Mouse (Mus musculus) midbrain, embryonic 10.5 days (tissue): ENCODE results near the gene Sepsecs. TPM values are rescaled to one million over a fixed set of nuclear protein-coding genes. Genes with fewer than 3 reads are reported as not detected.
A peak's percentile ranks its signal among the peaks of the same experiment; 100 is the strongest.

ENCODE experiments used
- DNase-seq: peaks from one replicate; pipeline ENCODE4 v3.0.0-alpha.2; 2017; ENCODE audit warnings: low spot score
- H3K27ac ChIP-seq: fragments of 300-500 bp; sonication (generic); replicated peaks from 2 replicates; pipeline ENCODE4 v1.5.1; 2016; ENCODE audit warnings: mild to moderate bottlenecking
- H3K27me3 ChIP-seq: fragments of 300-500 bp; sonication (generic); 2 replicates; pipeline ENCODE4 v1.6.1; 2016; ENCODE audit warnings: low read depth, mild to moderate bottlenecking; ENCODE audit not compliant: poor library complexity, severe bottlenecking
- H3K36me3 ChIP-seq: fragments of 300-500 bp; sonication (generic); 2 replicates; pipeline ENCODE4 v1.6.1; 2016; ENCODE audit warnings: mild to moderate bottlenecking, moderate library complexity
- H3K4me1 ChIP-seq: fragments of 300-500 bp; sonication (generic); 2 replicates; pipeline ENCODE4 v1.6.1; 2016
- H3K4me3 ChIP-seq: fragments of 300-500 bp; sonication (generic); 2 replicates; pipeline ENCODE4 v1.5.1; 2016; ENCODE audit warnings: mild to moderate bottlenecking, moderate library complexity
- H3K9me3 ChIP-seq: fragments of 300-500 bp; sonication (generic); replicated peaks from 2 replicates; pipeline ENCODE4 v1.6.1; 2016; ENCODE audit warnings: mild to moderate bottlenecking
- WGBS: fragments of 180-500 bp; shearing (Covaris S2); methylation state at CpG from one replicate; pipeline ENCODE4 v1.1.7; 2016; 5-methylcytosine and 5-hydroxymethylcytosine counted together
- polyA plus RNA-seq: library from polyadenylated mRNA; unstranded; fragments of >200 nt; fragmentation: Nextera tagmentation; extraction: Ambion mirVana; gene quantifications from 2 replicates; pipeline ENCODE4 v1.2.1, GENCODE M21; 2016

Sepsecs gene
- polyA plus RNA-seq, 1 experiment from 2014 or later = 8.6 TPM

DNA sequence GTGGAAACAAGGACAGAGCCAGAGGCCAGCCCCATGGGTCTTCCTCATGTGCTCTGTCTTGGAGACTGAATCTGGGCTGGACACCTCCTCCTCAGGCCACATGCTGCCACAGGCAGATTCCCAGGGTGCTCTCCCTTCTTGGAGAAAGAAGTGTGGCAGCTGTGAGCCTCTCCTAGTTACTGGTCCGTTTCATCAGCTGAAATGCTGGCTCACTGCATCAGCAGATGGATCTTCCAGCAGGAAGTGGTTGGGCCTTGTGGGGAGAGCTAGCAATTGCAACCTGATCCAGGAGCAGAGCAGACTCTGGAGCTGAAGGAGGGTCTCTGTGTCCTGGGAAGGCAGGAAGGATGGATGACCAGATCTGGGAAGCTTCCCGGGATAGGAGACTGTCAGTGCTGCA lies 53.0 kb downstream of the Sepsecs start:
- WGBS = 32% methylated on average over 2 of the region's 2 CpGs
- Histone ChIP-seq H3K4me3 (no peak overlapping the region), H3K4me1 (peaks cover 33% of the 10 kb centered on the region), H3K27me3 (peaks cover 31% of the 10 kb centered on the region), H3K36me3 (no peaks in the 10 kb centered on the region), H3K9me3 (peaks cover 4% of the 10 kb centered on the region; the same call in 1 of the 2 replicates), H3K27ac (no peak overlapping the region)
- no peak for DNase-seq

- WGBS = 75% methylated on average over 9 of the region's 9 CpGs
- Histone ChIP-seq H3K9me3 (peaks cover 4% of the 10 kb centered on the region; the same call in 1 of the 2 replicates), H3K27me3 (peaks cover 31% of the 10 kb centered on the region), H3K4me1 (peaks cover 33% of the 10 kb centered on the region), H3K4me3 (no peak overlapping the region), H3K27ac (no peak overlapping the region), H3K36me3 (no peaks in the 10 kb centered on the region)
- DNase-seq = no peak
Measured at GRCm38 (mm10) chr5:52615421-52615820, 54.1 kb downstream of the Sepsecs start.

- peaks cover 33% of the 10 kb centered on the region for H3K4me1 ChIP-seq
- 72% methylated on average over 4 of the region's 4 CpGs for WGBS
- no peak for DNase-seq
Measured at GRCm38 (mm10) chr5:52614686-52615085, 54.8 kb downstream of the Sepsecs start.

GRCm38 (mm10) chr5:52612776-52613175 lies 56.7 kb downstream of the Sepsecs start:
- no peak overlapping the region for H3K4me3 ChIP-seq
- WGBS = 93% methylated on average over 8 of the region's 8 CpGs
- DNase-seq = no peak
- H3K9me3 ChIP-seq = peaks cover 5% of the 10 kb centered on the region
- no peaks in the 10 kb centered on the region for H3K36me3 ChIP-seq
- H3K27me3 ChIP-seq = peaks cover 17% of the 10 kb centered on the region
- H3K4me1 ChIP-seq = peaks cover 18% of the 10 kb centered on the region
- H3K27ac ChIP-seq = no peak overlapping the region

More at GRCm38 (mm10) chr5:52614686-52615085, 54.8 kb downstream of the Sepsecs start:
- H3K36me3 ChIP-seq = no peaks in the 10 kb centered on the region
- H3K4me3 ChIP-seq = no peak overlapping the region
- peaks cover 4% of the 10 kb centered on the region; the same call in 1 of the 2 replicates for H3K9me3 ChIP-seq
- H3K27ac ChIP-seq = no peak overlapping the region
- peaks cover 29% of the 10 kb centered on the region for H3K27me3 ChIP-seq

DNA sequence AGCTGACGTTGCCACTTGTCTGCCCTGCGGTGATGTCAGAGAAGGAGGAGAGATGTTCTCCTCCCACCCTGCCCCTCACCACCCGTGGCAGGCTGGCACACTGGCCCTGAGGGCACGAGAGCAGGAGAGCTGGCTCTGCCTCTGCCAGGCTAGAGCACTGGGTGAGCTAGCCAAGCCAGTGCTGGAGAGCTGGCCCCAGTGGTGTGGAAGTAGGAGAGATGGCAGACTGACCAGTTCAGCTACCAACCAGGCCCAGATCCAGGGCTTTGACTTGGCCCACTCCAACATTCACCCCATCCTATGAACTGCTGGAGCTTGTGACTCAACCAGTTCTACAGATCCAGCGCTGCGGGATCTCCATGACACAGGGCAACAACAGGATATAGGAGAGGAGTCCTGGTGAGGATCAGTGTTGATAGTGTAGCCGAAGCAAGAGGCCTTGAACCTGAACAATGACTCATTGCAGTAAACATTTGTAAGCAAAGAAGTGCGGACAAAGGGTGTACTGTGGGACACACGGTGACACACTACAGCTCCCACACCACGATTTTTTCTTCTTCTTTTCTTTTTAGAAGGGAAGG lies 58.1 kb downstream of the Sepsecs start:
- Histone ChIP-seq H3K36me3 (no peaks in the 10 kb centered on the region), H3K4me3 (no peak overlapping the region), H3K4me1 (peaks cover 4% of the 10 kb centered on the region), H3K27me3 (0 out of 2 replicates have a peak, but pooled peaks cover 6% of the 10 kb centered on the region), H3K27ac (peak overlapping the region; percentile 28; the same call in 1 of the 2 replicates), H3K9me3 (peaks cover 11% of the 10 kb centered on the region)
- 82% methylated on average over 10 of the region's 10 CpGs for WGBS
- no peak for DNase-seq

DNA sequence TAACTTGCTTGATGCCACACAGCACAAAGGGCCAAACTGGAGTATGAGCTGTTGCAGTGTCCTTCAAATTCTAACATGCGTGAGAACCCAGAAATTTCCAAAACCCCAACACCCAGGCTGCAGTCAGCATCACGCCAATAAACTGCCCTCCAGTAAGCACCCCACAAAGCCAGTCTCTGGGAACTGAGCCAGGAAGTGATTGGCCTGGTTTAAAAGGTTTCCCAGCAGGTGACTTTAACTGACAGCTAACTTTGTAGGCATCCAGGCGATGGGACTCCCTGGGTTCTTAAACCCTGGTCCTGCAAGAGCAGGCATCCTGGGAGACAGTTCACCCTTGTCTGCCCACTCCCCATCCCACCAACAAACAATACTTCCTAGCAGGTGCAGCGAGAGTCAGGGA lies 59.2 kb downstream of the Sepsecs start:
- no peak overlapping the region for H3K27ac ChIP-seq
- no peaks in the 10 kb centered on the region for H3K27me3 ChIP-seq
- H3K36me3 ChIP-seq = no peaks in the 10 kb centered on the region
- H3K4me1 ChIP-seq = 0 out of 2 replicates have a peak, but pooled peaks cover 2% of the 10 kb centered on the region
- no peak for DNase-seq
- H3K9me3 ChIP-seq = peaks cover 11% of the 10 kb centered on the region
- 63% methylated on average over 4 of the region's 4 CpGs for WGBS
- no peak overlapping the region for H3K4me3 ChIP-seq

DNA sequence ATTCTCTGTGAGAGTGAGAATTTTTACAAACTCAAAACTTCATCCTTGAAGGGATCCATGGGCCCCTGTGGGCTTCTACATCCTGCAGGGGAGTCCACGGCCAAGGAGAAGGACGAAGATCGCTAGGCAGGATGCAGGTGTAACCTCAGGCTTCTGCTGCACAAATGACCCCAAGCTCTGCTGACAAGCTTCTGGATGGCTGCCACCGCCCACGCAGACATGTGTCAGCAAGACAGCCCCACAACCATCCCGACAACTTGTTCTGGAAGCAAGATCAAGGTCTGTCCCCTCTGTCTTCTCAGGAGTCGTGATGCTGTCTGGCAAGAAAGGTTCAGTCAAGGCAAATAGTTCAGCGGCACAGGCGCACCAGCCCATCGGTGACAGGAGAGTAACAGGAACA lies 59.8 kb downstream of the Sepsecs start:
- no peak overlapping the region for H3K27ac ChIP-seq
- H3K9me3 ChIP-seq = peaks cover 11% of the 10 kb centered on the region
- H3K36me3 ChIP-seq = no peaks in the 10 kb centered on the region
- WGBS = 89% methylated on average over 10 of the region's 10 CpGs
- H3K4me3 ChIP-seq = no peak overlapping the region
- no peaks in the 10 kb centered on the region for H3K27me3 ChIP-seq
- peaks cover under 1% of the 10 kb centered on the region; the same call in 1 of the 2 replicates for H3K4me1 ChIP-seq
- DNase-seq = no peak

DNA sequence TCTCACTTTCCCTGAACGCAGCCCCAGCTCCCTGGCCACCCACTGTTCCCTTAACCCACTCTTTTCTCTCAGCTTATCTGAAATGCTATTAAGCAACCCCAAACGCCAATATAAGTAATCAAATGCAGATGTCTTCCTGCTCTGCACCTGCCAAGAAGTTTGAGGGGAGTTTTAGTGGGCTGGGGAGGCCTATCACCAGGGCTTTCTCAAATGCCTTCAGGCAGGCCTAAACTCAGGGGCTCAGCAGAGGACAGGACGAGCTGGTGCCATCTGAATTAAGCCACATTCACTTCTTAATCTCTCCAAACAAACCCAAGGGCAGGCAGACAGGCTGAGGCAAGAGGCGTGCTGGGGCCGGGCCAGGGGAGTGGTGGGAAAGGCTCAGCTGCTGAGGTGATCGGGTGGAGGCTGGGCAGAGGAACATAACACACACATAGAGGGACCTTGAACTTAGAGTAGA lies 64.9 kb downstream of the Sepsecs start:
- H3K4me3 ChIP-seq = no peak overlapping the region
- no peak for DNase-seq
- H3K27me3 ChIP-seq = no peaks in the 10 kb centered on the region
- WGBS = 40% methylated on average over 6 of the region's 6 CpGs
- H3K27ac ChIP-seq = no peak overlapping the region; the same call in 1 of the 2 replicates
- peaks cover 3% of the 10 kb centered on the region; the same call in 1 of the 2 replicates for H3K4me1 ChIP-seq
- H3K36me3 ChIP-seq = no peaks in the 10 kb centered on the region
- peaks cover 7% of the 10 kb centered on the region for H3K9me3 ChIP-seq

GRCm38 (mm10) chr5:52590612-52591011 lies 78.9 kb downstream of the Sepsecs start:
- DNase-seq = no peak
- no peaks in the 10 kb centered on the region for H3K9me3 ChIP-seq
- WGBS = 92% methylated on average over 9 of the region's 9 CpGs
- H3K27me3 ChIP-seq = no peaks in the 10 kb centered on the region
- no peak overlapping the region for H3K27ac ChIP-seq
- H3K4me1 ChIP-seq = peaks cover under 1% of the 10 kb centered on the region; the same call in 1 of the 2 replicates
- no peak overlapping the region for H3K4me3 ChIP-seq
- no peaks in the 10 kb centered on the region for H3K36me3 ChIP-seq

Other genes with a start within 250 kb of the Sepsecs start
- gene Ccdc149, start 198.2 kb downstream of the Sepsecs start, polyA plus RNA-seq = 1.9 and 2.9 TPM in 2 replicates
- gene Lgi2, start 103.2 kb downstream of the Sepsecs start, polyA plus RNA-seq = 1.4 TPM in 2 replicates
- gene Pi4k2b, start 71.9 kb upstream of the Sepsecs start, polyA plus RNA-seq = 13.3 and 15.7 TPM in 2 replicates
- gene Zcchc4, start 105.7 kb upstream of the Sepsecs start, polyA plus RNA-seq = 16.7 and 18.1 TPM in 2 replicates
- 106 and 120 TPM in 2 replicates for gene Anapc4, start 164.3 kb upstream of the Sepsecs start, polyA plus RNA-seq